Mouse (Mus musculus): ENCODE results near the gene Prx.
A peak's percentile ranks its signal among the peaks of the same experiment; 100 is the strongest.

- peak; percentile 15; the same call in 1 of the 2 replicates for TF ChIP-seq CTCF (IDR thresholded peaks at IDR 0.05; ENCODE audit: control insufficient read depth, insufficient read depth, insufficient replicate concordance, low read depth, low read length)
- TF ChIP-seq POLR2A (IDR thresholded peaks at IDR 0.05; ENCODE audit: control insufficient read depth, low read depth, low read length), result no peak
Observed at GRCm38 (mm10) chr7:27520104-27520503, 21.0 kb downstream of the Prx start.

Measured in testis, adult 2 months (tissue).